Mouse (Mus musculus) stomach, postnatal 0 days (tissue): ENCODE measurements at regions not wholly inside any gene's neighbourhood (a gene's known extent, or its start where the extent isn't known, plus 50 kb on each side); places are given as distances from the start of the nearest gene placed in this dataset.

ENCODE experiments used
- ATAC-seq: fragments of 200-750 bp; cut with Nextera tagmentation; 2 replicates; pipeline ENCODE4 v1.8.0; 2017; ENCODE audit not compliant: low FRiP score, low TSS enrichment
- DNase-seq: peaks from one replicate; pipeline ENCODE4 v3.0.0-alpha.2; 2016; ENCODE audit warnings: low spot score
- H3K27ac ChIP-seq: fragments of 300-500 bp; sonication (generic); replicated peaks from 2 replicates; pipeline ENCODE4 v1.5.1; 2014; ENCODE audit warnings: mild to moderate bottlenecking, control low read depth
- H3K27me3 ChIP-seq: fragments of 300-500 bp; sonication (generic); 2 replicates; pipeline ENCODE4 v1.6.1; 2014; ENCODE audit warnings: low read length; ENCODE audit not compliant: control insufficient read depth, insufficient read depth
- H3K36me3 ChIP-seq: fragments of 300-500 bp; sonication (generic); 2 replicates; pipeline ENCODE4 v1.6.1; 2014; ENCODE audit warnings: low read length, mixed read lengths; ENCODE audit not compliant: control insufficient read depth, insufficient read depth
- H3K4me1 ChIP-seq: fragments of 300-500 bp; sonication (generic); replicated peaks from 2 replicates; pipeline ENCODE4 v1.6.1; 2014; ENCODE audit warnings: antibody characterized with exemption; ENCODE audit not compliant: control insufficient read depth, insufficient read depth
- H3K4me2 ChIP-seq: fragments of 300-500 bp; sonication (generic); replicated peaks from 2 replicates; pipeline ENCODE4 v1.6.1; 2014; ENCODE audit warnings: low read depth, mild to moderate bottlenecking, control low read depth, moderate library complexity
- H3K4me3 ChIP-seq: fragments of 300-500 bp; sonication (generic); 2 replicates; pipeline ENCODE4 v1.5.1; 2014; ENCODE audit warnings: low read depth, low read length, control low read depth
- H3K9ac ChIP-seq: fragments of 300-500 bp; sonication (generic); 2 replicates; pipeline ENCODE4 v1.6.1; 2014; ENCODE audit warnings: mild to moderate bottlenecking, low read length, control low read depth, mixed read lengths
- H3K9me3 ChIP-seq: fragments of 300-500 bp; sonication (generic); 2 replicates; pipeline ENCODE4 v1.6.1; 2016; ENCODE audit warnings: low read length; ENCODE audit not compliant: control insufficient read depth
- CTCF ChIP-seq: IDR thresholded peaks from 2 replicates; pipeline ENCODE4 v1.5.1; 2016; ENCODE audit warnings: antibody characterized with exemption, low read depth, mild to moderate bottlenecking, moderate library complexity
- EP300 ChIP-seq: optimal IDR thresholded peaks from 2 replicates; pipeline ENCODE3; 2016; ENCODE audit warnings: antibody characterized with exemption
- WGBS: fragments of 180-500 bp; shearing (Covaris S2); extraction: QIAGEN DNeasy Blood & Tissue Kit; methylation state at CpG from one replicate; pipeline ENCODE4 v1.1.7; 2014; 5-methylcytosine and 5-hydroxymethylcytosine counted together

DNA sequence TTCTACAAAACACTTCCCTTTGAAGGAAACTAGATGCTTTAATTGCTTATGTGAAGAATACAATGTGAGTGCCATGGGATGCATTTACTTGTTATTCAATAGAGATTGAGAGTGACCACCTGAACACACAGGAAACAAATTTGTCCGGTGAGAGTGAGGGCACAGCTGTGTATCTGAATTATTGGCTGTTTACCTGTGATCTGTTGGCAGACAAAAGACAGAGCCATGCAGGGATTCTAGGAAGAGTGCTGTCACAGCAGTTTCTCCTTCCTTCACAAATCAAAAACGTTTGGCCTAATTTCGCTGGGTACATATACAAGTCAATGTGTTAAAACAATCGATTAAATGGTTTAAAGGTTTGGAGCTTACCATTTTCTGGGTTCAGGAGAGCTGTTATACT lies 202.9 kb upstream of the Tyrp1 start:
- ATAC-seq = no peak
- no peak overlapping the region for H3K4me2 ChIP-seq
- H3K4me3 ChIP-seq = no peak overlapping the region
- no peaks in the 10 kb centered on the region for H3K36me3 ChIP-seq
- H3K4me1 ChIP-seq = no peaks in the 10 kb centered on the region
- no peak overlapping the region for H3K9ac ChIP-seq
- no peaks in the 10 kb centered on the region for H3K27me3 ChIP-seq
- TF ChIP-seq EP300 = no peak
- TF ChIP-seq CTCF = no peak
- WGBS = 65% methylated on average over 4 of the region's 4 CpGs
- H3K9me3 ChIP-seq = no peaks in the 10 kb centered on the region
- no peak for DNase-seq
- H3K27ac ChIP-seq = no peak overlapping the region

DNA sequence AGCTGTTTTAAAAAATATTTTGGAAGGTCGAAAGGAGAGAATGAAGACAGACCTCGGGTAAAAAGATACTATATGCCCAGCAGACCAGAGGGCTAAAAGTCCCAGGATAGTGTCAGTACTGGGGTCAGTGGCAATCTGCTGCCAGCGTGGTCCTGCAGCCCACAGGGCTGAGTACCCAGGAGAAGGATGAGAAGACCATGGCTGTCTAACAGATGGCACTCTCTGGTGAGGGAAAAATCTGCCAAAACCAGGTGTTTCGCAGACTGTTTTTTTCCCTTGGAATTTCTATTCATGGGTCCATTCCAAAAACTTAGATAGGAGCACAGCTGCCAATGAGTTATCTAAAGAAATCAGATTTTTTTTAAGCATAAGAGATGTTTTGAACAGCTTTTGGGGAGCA lies 202.5 kb upstream of the Tyrp1 start:
- Histone ChIP-seq H3K4me3 (no peak overlapping the region), H3K4me1 (no peaks in the 10 kb centered on the region), H3K27me3 (no peaks in the 10 kb centered on the region), H3K9me3 (no peaks in the 10 kb centered on the region), H3K9ac (no peak overlapping the region), H3K36me3 (no peaks in the 10 kb centered on the region), H3K27ac (no peak overlapping the region), H3K4me2 (no peak overlapping the region)
- no peak for TF ChIP-seq CTCF
- no peak for TF ChIP-seq EP300
- no peak for ATAC-seq
- WGBS = 71% methylated on average over 4 of the region's 4 CpGs
- no peak for DNase-seq

DNA sequence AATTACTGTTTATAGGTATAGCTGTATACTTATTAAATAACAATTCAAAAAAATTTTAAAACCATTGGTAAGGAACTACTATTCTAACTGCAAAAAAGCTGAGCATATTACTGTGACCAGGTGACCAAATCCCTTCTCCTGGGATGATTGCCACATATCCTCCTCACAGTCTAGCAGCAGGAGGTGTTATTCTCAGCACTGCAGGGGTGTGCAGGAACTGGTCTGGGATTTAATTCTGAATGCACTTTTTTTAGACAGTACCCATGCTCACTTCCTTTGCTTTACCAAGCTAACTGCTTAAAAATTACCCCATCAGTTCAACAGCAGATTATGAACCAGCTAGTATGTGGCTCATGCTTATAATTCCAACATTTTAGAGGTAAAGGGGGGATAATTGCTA lies 195.5 kb upstream of the Tyrp1 start:
- H3K27me3 ChIP-seq = no peaks in the 10 kb centered on the region
- no peaks in the 10 kb centered on the region for H3K36me3 ChIP-seq
- no peak overlapping the region for H3K9ac ChIP-seq
- H3K9me3 ChIP-seq = no peaks in the 10 kb centered on the region
- H3K4me3 ChIP-seq = no peak overlapping the region
- no peak for ATAC-seq
- no peak overlapping the region for H3K27ac ChIP-seq
- H3K4me1 ChIP-seq = no peaks in the 10 kb centered on the region
- no peak for TF ChIP-seq EP300
- no peak for TF ChIP-seq CTCF
- DNase-seq = no peak
- no peak overlapping the region for H3K4me2 ChIP-seq
